Mouse (Mus musculus) lung, postnatal 14 days (tissue): ENCODE data around the gene Ppp2r5c.

ENCODE experiments used
- DNase-seq: peaks from one replicate; pipeline ENCODE4 v3.0.0; 2021

The Ppp2r5c gene

DNA sequence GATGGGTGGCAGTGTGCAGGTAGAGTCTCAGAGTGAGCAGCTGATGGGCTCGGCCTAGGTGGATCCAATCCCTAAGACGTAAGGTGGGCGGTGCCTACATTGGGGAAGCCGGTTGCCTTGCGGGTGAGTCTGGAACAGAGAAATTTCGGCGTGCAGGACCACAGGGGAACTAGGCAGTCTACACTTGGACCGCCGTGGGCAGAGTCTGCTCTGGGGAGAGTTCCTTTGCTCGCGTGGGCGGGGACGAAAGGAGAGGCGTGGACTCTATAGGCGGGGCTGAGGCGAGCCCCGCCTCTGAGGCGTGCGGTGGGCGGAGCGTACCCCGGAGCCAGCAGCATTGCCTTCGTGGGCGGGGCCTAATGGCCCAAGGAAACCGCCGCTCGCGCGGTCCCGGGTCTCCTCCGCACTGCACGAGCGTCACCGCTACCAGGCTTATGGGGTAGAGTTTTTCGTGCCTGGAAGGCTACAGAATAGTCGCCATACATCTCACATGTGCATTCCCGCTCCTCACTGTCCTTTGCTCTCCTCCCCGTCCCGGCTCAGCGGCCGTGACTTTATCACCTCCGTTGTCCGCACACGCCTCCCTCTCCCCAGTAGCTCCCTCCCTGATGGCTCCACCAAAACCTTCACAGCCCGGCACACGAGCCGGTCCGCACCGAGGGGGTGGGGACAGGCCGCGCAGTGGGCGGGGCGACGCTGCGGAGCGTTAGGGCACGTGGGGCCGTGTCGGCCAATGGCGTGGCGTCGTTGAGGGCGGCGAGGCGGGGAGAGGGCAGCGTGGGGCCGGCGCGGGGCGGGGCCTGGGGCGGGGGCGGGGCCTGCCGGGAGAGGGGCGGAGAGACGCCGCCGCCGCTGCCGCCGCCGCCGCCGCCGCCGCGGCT is at the start of gene Ppp2r5c:
TSS of gene Ppp2r5c (plus strand) at position 831 of the 881 bp plus-strand sequence.
- DNase-seq = peak; percentile 95

- peak; percentile 79 for DNase-seq
Measured at GRCm38 (mm10) chr12:110398351-110398750, 48.6 kb upstream of the Ppp2r5c start.

- DNase-seq = no peak
Measured at GRCm38 (mm10) chr12:110399161-110399560, 47.8 kb upstream of the Ppp2r5c start.

- no peak for DNase-seq
Measured at GRCm38 (mm10) chr12:110400936-110401335, 46.0 kb upstream of the Ppp2r5c start.

- DNase-seq = no peak
Measured at GRCm38 (mm10) chr12:110401871-110402270, 45.0 kb upstream of the Ppp2r5c start.

DNA sequence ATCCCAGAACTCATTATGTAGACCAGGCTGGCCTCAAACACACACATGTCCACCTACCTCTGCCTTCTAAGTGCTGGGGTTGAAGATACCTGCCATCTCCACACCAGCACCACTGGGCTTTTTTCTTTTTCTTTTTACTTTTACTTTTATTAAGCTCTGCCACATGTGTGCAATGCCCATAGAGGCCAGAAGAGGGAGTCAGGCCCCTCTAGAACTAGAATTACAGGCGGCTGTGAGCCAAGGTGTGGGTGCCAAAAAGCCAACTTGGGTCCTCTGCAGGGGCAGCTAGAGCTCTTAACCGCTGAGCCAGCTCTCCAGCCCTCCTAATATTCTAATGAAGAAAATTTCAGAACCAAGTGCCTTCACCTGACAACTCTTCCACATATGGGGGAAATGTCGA is 30.7 kb upstream of the Ppp2r5c start:
- DNase-seq = peak; percentile 40

DNA sequence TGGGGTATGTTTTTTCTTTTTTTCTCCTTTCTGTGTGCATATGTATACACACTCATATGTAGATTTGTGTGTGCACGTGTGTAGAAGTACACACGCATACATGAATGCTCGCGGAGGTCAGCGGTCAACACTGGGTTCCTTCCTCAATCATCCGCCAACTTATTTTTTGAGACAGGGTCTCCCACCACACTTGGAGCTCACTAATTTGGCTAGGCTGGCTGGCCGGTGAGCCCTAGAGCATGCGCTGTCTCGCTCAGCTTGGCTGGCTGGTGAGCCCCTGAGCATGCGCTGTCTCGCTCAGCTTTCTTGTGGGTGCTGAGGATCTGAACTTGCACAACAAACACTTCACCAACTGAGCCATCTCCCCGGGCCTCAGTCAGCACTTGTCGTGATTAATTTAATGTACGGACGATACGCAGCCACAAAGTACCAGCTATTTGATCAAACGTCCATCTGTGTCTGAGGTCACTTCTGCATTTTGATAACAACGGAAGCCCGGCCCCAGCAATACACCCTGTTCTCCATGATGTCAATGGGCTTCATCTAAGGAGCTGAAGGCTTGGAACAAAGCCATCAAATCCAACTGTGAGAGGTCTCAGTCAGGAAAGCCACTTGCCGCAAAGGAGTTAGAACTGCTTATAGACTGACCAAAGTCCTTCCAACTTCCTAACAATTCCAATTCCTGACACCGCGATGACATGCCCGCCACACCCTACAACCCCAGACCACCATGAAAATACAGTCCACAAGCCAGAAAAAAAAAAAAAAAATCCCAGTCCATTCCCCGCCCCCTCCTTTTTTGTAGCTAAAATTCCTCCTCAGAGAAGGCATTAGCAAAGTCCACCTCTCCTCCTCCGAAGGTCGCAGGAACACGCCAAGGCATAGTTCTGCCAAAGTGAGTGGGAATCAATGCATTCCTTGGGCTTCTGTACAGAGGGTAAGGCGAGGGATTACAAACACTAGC is 29.6 kb upstream of the Ppp2r5c start:
- DNase-seq = peak; percentile 30

GRCm38 (mm10) chr12:110417987-110418734 is 28.8 kb upstream of the Ppp2r5c start:
- peak; percentile 43 for DNase-seq

DNA sequence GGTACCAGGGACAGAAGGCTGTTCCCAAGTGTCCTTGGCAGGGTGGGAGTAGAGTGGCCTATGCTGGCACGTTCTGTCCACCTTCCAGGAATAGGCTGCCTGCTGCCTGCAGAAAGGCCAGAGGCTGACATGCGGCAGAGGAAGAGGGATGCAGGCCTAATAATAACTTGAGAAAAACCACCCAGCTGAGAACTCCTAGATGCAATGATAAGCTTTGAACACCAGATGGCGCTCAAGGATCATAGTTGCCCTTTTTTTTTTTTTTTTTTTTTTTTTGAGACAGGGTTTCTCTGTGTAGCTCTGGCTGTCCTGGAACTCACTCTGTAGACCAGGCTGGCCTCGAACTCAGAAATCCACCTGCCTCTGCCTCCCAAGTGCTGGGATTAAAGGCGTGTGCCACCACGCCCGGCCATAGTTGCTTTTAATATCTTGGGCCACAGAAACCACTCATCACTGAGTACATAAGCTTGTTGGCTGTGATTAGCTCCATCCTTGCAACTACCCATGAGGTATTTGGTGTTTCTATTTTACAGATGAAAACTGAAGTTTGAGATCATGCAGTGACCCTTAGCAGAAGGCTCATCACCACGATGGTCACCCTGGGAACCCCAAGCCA is 28.1 kb upstream of the Ppp2r5c start:
- DNase-seq = peak; percentile 42

DNA sequence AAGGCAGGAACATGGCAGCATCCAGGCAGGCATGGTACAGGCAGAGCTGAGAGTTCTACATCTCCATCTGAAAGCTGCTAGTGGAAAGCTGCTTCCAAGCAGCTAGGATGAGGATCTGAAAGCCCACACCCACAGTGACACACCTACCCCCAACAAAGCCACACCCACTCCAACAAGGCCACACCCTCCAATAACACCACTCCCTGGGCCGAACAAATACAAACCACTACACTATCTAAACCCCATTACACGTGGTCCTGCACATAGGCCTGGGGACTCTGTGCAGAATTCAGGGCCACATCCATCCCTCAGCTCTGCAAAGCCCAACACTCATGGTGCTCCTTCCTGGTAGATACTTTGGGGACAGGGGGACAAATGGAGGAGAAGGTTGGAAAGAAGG is 27.0 kb upstream of the Ppp2r5c start:
- no peak for DNase-seq

DNA sequence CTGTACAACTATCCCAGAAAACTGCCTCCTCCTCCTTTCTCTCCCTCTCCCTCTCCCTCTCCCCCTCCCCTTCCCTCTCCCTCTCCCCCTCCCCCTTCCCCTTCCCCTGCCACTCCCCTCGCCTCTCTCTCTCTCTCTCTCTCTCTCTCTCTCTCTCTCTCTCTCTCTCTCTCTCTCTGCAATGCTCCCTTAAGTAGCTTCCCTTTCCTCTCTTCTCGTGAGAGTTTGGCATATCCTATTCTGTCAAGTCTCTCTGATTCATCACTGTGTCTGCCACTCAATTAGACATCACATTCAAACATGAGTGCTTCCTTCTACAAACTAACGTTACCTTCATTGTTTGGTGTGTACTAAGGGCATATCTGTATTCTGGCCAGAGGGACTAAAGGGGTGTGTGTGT is 25.6 kb upstream of the Ppp2r5c start:
- no peak for DNase-seq

GRCm38 (mm10) chr12:110424008-110424704 is 22.8 kb upstream of the Ppp2r5c start:
- DNase-seq = no peak

- DNase-seq = no peak
Measured at GRCm38 (mm10) chr12:110426417-110427010, 20.4 kb upstream of the Ppp2r5c start.

DNA sequence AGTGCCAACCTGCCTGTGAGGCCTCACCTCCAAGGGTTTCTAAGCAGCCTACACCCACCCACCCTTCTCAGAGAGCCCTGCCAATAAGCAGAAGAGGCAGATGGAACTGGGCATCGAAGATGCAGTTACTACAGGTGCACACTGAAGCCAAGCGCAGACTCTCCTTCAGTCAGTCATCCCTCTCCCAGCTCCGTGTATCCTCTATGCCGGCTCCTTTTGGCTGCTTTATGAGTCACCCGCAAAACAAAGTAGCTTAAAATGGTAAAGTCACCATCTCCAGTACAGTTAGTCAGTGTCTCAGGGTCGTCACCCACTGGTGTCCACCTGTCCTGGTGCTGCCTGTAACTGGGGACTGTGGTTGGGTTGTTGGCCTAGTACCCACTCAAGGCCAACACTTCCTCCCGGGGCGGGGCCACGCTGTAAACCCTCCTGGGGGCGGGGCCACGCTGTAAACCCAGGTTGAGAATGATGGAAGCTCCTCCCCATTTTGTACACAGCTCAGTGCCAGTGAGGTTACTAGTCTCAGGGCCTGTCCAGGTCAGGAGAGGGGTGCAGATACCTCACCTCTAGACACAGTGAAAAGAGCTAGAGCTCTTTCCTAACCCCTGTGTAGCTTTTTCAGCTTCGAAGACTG is 17.5 kb upstream of the Ppp2r5c start:
- no peak for DNase-seq

DNA sequence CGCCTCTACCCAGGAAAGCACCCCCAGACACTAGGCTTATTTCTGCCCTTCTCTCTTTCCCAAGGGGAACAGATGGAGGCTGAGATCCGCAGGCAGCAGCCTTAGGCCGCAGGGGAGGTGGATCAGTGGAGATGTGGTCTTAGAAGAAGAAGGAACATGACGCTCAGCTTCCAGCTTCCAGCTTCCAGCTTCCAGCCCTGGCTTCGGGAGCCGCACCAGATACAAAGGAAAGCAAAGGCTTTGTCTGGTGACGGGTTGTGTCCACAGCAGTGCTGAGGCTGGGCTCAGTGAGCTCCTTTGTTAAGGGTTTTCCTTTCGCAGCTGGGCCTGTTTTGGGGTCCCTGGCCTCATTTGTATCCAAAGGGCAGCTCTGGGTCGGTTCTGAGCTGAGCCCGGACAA is 16.9 kb upstream of the Ppp2r5c start:
- no peak for DNase-seq

DNA sequence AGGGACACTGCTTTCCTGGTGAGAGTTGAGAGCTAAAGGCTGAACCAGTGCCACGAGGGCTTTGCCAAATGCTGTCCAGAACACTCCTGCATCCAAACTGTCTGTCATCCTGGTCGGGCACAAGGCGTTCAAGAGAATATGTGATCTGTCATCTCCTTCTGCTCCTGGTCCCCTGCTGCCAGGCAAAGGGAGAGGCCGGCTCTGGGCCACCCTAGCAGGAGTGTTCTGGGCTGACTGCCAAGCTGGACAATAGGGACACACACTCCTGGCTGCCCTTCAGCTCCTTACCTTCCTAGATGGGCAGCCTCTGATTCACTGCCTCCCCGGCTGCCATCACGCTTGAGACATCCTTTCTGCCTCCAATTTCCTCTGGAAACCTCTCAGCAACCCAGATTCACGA is 15.1 kb upstream of the Ppp2r5c start:
- DNase-seq = peak; percentile 69

GRCm38 (mm10) chr12:110436638-110437366 is 10.1 kb upstream of the Ppp2r5c start:
- no peak for DNase-seq

DNA sequence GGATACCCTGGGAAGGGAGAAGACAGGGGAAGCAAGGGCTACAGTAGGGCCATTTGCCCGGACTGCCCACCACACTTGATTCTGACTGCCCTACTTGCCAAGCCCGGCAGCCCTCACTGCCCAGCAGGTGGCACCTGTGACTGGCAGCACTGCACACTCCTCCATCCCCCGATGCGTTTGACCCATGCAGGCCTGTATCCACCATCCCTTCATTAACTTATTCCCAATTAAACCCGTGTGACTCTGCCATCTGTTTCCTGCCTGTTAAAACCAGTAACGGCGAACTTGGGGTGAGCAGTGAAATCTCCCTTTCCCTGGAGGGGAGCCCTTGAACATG is 9.6 kb upstream of the Ppp2r5c start:
- DNase-seq = no peak

DNA sequence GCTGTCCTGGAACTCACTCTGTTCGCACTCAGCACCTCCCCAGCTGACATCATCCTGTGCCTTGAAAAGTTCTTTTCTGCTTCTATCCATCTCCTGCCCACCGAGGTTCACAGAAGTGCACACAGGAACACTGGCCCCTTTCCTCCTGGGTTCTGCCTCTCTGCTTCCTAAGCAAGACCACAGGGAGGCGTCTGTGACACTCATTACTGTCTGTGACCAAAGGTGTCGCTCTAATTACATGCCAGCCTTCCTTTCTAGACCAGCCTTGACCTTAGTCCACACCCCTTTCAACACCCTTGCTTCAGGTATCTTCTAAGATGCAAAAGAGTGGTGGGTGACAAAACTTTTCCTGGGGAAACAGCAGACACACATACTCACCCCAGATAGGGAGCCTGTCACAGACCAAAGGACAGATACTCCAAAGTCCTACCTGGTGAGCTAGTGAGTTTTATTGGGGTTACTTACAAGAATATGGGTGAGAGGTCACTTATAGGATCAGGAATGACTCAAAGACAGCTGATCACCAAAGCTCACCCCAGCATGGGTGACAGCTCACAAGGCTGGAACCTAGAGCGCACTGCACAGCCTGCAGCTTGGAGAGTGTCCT is 8.4 kb upstream of the Ppp2r5c start:
- DNase-seq = no peak

GRCm38 (mm10) chr12:110442238-110442637 is 4.7 kb upstream of the Ppp2r5c start:
- DNase-seq = no peak
